Mouse (Mus musculus) embryonic facial prominence, embryonic 13.5 days (tissue): ENCODE measurements at regions not wholly inside any gene's neighbourhood (a gene's known extent, or its start where the extent isn't known, plus 50 kb on each side); places are given as distances from the start of the nearest gene placed in this dataset.
A peak's percentile ranks its signal among the peaks of the same experiment; 100 is the strongest.

Experiments
- ATAC-seq: fragments of 200-750 bp; cut with Nextera tagmentation; 2 replicates; pipeline ENCODE4 v1.8.0; 2017; ENCODE audit warnings: low read depth; ENCODE audit not compliant: insufficient number of reproducible peaks, insufficient read depth, low FRiP score, low TSS enrichment
- H3K27ac ChIP-seq: fragments of 300-500 bp; sonication (generic); 2 replicates; pipeline ENCODE4 v1.5.1; 2015; ENCODE audit warnings: moderate library complexity, mild to moderate bottlenecking, inconsistent platforms
- H3K27me3 ChIP-seq: fragments of 300-500 bp; sonication (generic); 2 replicates; pipeline ENCODE4 v1.6.1; 2015; ENCODE audit warnings: mild to moderate bottlenecking, inconsistent platforms
- H3K36me3 ChIP-seq: fragments of 300-500 bp; sonication (generic); 2 replicates; pipeline ENCODE4 v1.6.1; 2015; ENCODE audit warnings: mild to moderate bottlenecking, inconsistent platforms
- H3K4me1 ChIP-seq: fragments of 300-500 bp; sonication (generic); 2 replicates; pipeline ENCODE4 v1.6.1; 2015; ENCODE audit warnings: inconsistent platforms
- H3K4me2 ChIP-seq: fragments of 300-500 bp; sonication (generic); 2 replicates; pipeline ENCODE4 v1.6.1; 2015; ENCODE audit warnings: moderate library complexity, mild to moderate bottlenecking, inconsistent platforms
- H3K4me3 ChIP-seq: fragments of 300-500 bp; sonication (generic); 2 replicates; pipeline ENCODE4 v1.5.1; 2015; ENCODE audit warnings: mild to moderate bottlenecking, inconsistent platforms
- H3K9ac ChIP-seq: fragments of 300-500 bp; sonication (generic); 2 replicates; pipeline ENCODE4 v1.6.1; 2015; ENCODE audit warnings: mild to moderate bottlenecking, inconsistent platforms
- H3K9me3 ChIP-seq: fragments of 300-500 bp; sonication (generic); 2 replicates; pipeline ENCODE4 v1.6.1; 2016; ENCODE audit warnings: inconsistent platforms
- WGBS: fragments of 180-500 bp; shearing (Covaris S2); methylation state at CpG from one replicate; pipeline ENCODE4 v1.1.7; 2015; ENCODE audit warnings: mixed read lengths; 5-methylcytosine and 5-hydroxymethylcytosine counted together

DNA sequence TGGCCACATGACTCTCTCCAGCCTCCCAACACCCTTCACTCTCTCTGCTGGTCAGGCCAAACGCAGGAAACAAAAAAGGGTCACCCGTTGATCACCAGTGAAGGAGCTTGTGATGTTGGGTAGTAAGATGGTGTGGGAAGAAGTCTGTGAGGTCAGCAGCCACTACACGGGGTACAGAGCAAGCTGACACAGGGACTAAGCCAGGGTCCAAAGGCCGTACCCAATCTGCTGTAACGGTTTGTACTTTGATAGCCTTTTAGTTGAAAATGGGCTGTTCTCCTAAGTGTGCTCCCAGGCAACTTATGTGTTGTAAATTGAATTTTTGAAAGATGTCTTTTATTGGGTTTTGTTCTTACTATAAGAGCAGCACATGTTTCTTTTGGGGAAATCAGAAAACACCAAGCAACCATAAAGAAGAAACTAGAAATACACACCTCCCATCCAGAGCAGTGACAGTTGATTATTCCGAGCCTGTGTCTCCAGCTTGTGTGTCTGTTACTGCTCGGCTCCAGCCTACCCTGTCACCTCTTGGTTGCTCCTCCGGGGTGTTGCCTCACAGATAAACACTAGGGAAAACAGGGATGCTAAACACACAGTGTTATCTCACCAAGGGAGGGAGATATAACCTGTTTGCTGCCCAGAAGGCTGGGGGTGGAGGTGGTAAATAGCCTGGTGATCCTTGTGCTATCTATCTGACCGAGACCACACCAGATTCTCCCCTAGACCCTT is 158.4 kb upstream of the Usp24 start:
- Histone ChIP-seq H3K27me3 (no peaks in the 10 kb centered on the region), H3K9ac (no peak overlapping the region), H3K27ac (no peak overlapping the region), H3K4me3 (no peak overlapping the region), H3K9me3 (0 out of 2 replicates have a peak, but pooled peaks cover under 1% of the 10 kb centered on the region), H3K36me3 (no peaks in the 10 kb centered on the region), H3K4me1 (no peaks in the 10 kb centered on the region), H3K4me2 (no peak overlapping the region)
- no peak for ATAC-seq
- 88% methylated on average over 9 of the region's 9 CpGs for whole genome bisulfite sequencing

- Histone ChIP-seq H3K9me3 (no peaks in the 10 kb centered on the region), H3K4me3 (no peak overlapping the region), H3K9ac (no peak overlapping the region), H3K4me2 (no peak overlapping the region), H3K27ac (no peak overlapping the region), H3K4me1 (no peaks in the 10 kb centered on the region), H3K27me3 (no peaks in the 10 kb centered on the region), H3K36me3 (no peaks in the 10 kb centered on the region)
- 48% methylated on average over 2 of the region's 2 CpGs for WGBS
- ATAC-seq, result no peak
Measured at GRCm38 (mm10) chr4:106161592-106161991, 154.4 kb upstream of the Usp24 start.

DNA sequence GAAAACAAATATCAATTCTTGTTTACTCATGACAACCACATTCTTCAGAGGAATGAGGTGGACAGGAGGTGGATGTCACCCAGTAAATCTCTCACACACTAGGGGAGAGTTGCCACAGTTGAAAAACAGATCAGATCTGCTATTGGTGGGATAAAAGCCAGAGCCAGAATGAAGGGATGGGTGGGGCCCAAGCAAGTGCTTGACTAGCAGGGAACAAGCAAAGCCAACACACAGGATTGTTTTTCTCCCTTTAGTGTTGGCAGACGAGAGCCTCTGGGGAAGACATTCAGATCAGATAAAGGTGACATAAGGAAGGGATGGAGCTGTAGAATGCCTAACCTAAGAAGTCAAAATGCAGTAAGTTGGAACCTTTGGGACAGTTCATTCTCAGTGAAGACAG is 153.5 kb upstream of the Usp24 start:
- Histone ChIP-seq H3K36me3 (no peaks in the 10 kb centered on the region), H3K4me3 (no peak overlapping the region), H3K27me3 (no peaks in the 10 kb centered on the region), H3K4me1 (peaks cover 7% of the 10 kb centered on the region), H3K9me3 (no peaks in the 10 kb centered on the region), H3K4me2 (no peak overlapping the region), H3K9ac (no peak overlapping the region), H3K27ac (no peak overlapping the region)
- WGBS, result 52% methylated on average over 1 of the region's 1 CpGs
- no peak for ATAC-seq

GRCm38 (mm10) chr4:106163220-106163619 is 152.8 kb upstream of the Usp24 start:
- H3K27ac ChIP-seq, result no peak overlapping the region

GRCm38 (mm10) chr4:106167716-106168115 is 148.3 kb upstream of the Usp24 start:
- Histone ChIP-seq H3K36me3 (no peaks in the 10 kb centered on the region), H3K4me2 (no peak overlapping the region), H3K27ac (peak overlapping the region; percentile 44), H3K9me3 (no peaks in the 10 kb centered on the region), H3K4me1 (peaks cover 10% of the 10 kb centered on the region), H3K9ac (no peak overlapping the region), H3K27me3 (no peaks in the 10 kb centered on the region), H3K4me3 (no peak overlapping the region)
- 62% methylated on average over 4 of the region's 4 CpGs for WGBS
- ATAC-seq, result no peak

More at GRCm38 (mm10) chr4:106163220-106163619, 152.8 kb upstream of the Usp24 start:
- no peaks in the 10 kb centered on the region for H3K27me3 ChIP-seq
- no peaks in the 10 kb centered on the region for H3K36me3 ChIP-seq
- H3K4me2 ChIP-seq, result no peak overlapping the region
- no peak overlapping the region for H3K9ac ChIP-seq
- H3K9me3 ChIP-seq, result no peaks in the 10 kb centered on the region
- no peak overlapping the region for H3K4me3 ChIP-seq
- no peak for ATAC-seq
- peaks cover 10% of the 10 kb centered on the region for H3K4me1 ChIP-seq

DNA sequence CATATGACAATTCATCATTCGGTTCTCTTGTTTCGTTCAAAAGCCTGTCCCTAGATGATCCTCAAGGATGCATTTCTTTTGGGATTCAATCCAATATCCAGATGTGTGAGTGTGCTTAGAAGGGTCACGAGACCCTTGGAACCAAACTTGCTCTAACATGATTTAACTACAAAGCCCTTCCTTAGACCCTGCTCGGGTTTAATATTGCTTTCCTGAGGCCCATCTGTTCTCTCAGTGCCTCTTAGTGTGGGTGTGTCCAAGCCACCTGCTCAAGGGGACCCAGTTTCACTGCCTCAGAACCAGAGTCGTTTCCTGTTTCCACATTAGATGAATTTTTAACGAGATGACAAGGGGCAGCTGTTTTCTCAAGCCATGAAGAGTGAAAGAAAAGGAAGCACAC is 147.3 kb upstream of the Usp24 start:
- Histone ChIP-seq H3K36me3 (no peaks in the 10 kb centered on the region), H3K4me3 (no peak overlapping the region), H3K4me2 (no peak overlapping the region), H3K9ac (no peak overlapping the region), H3K27me3 (no peaks in the 10 kb centered on the region), H3K27ac (no peak overlapping the region), H3K9me3 (no peaks in the 10 kb centered on the region), H3K4me1 (peaks cover 10% of the 10 kb centered on the region)
- WGBS, result 43% methylated on average over 6 of the region's 6 CpGs
- no peak for ATAC-seq

GRCm38 (mm10) chr4:106169466-106169865 is 146.5 kb upstream of the Usp24 start:
- WGBS, result 95% methylated on average over 4 of the region's 4 CpGs
- Histone ChIP-seq H3K36me3 (no peaks in the 10 kb centered on the region), H3K9me3 (no peaks in the 10 kb centered on the region), H3K9ac (no peak overlapping the region), H3K4me2 (no peak overlapping the region), H3K27ac (no peak overlapping the region), H3K4me3 (no peak overlapping the region), H3K4me1 (peaks cover 10% of the 10 kb centered on the region), H3K27me3 (no peaks in the 10 kb centered on the region)
- ATAC-seq, result no peak

DNA sequence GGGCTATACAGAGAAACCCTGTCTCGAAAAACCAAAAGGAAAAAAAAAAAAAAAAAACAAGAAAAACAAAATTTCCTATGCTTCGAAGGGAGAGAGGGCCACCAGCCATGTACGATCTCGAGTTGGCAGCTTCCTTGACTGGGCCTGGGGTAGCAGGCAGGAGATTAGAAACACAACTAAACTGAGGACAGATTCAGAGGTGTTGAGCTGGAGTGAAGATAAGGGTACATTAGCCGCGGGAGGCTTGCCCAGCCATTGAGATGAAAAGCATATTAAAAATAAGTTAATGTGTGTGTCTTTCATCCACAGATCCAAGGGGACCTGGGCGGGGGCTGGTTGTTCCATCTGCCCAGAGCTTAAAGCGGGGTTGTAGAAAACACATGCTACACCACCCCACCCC is 145.3 kb upstream of the Usp24 start:
- H3K4me3 ChIP-seq, result no peak overlapping the region
- H3K9me3 ChIP-seq, result no peaks in the 10 kb centered on the region
- no peak for ATAC-seq
- no peaks in the 10 kb centered on the region for H3K27me3 ChIP-seq
- H3K9ac ChIP-seq, result no peak overlapping the region
- no peaks in the 10 kb centered on the region for H3K36me3 ChIP-seq
- H3K4me1 ChIP-seq, result peaks cover 12% of the 10 kb centered on the region
- 90% methylated on average over 8 of the region's 8 CpGs for WGBS
- H3K4me2 ChIP-seq, result no peak overlapping the region
- H3K27ac ChIP-seq, result no peak overlapping the region

DNA sequence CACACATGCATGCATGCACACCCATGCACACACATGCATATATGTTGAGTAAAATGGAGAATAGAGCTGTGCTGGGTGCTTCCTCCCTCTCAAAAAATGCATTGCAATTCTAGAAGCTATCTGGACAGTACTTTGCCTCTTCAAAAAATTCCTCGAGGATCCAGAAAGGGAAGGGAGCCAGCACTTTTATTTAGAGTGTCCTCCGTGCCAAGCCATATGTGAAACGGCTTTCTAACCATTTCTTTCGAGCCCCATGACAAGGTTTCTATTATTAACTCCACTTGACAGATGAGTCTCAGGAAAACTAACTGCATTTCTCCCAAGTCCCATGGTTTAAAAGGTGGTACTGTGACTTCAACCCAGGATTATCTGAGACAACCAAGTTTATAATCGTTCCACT is 140.7 kb upstream of the Usp24 start:
- no peak for ATAC-seq
- H3K27ac ChIP-seq, result no peak overlapping the region
- H3K9me3 ChIP-seq, result no peaks in the 10 kb centered on the region
- 59% methylated on average over 5 of the region's 5 CpGs for WGBS
- no peak overlapping the region for H3K9ac ChIP-seq
- H3K27me3 ChIP-seq, result no peaks in the 10 kb centered on the region
- H3K4me3 ChIP-seq, result no peak overlapping the region
- no peak overlapping the region for H3K4me2 ChIP-seq
- H3K36me3 ChIP-seq, result no peaks in the 10 kb centered on the region
- H3K4me1 ChIP-seq, result peaks cover 10% of the 10 kb centered on the region

- 53% methylated on average over 13 of the region's 13 CpGs for WGBS
- Histone ChIP-seq H3K27me3 (no peaks in the 10 kb centered on the region), H3K9me3 (no peaks in the 10 kb centered on the region; the same call in 1 of the 2 replicates), H3K4me2 (no peak overlapping the region), H3K4me3 (no peak overlapping the region), H3K36me3 (no peaks in the 10 kb centered on the region), H3K4me1 (peaks cover 21% of the 10 kb centered on the region), H3K9ac (no peak overlapping the region), H3K27ac (peak overlapping the region; percentile 53)
- no peak for ATAC-seq
Measured at GRCm38 (mm10) chr4:106185745-106186501, 130.1 kb upstream of the Usp24 start.

GRCm38 (mm10) chr4:106186684-106187083 is 129.3 kb upstream of the Usp24 start:
- no peak for ATAC-seq
- Histone ChIP-seq H3K27me3 (no peaks in the 10 kb centered on the region), H3K4me3 (no peak overlapping the region), H3K4me2 (no peak overlapping the region), H3K4me1 (peaks cover 21% of the 10 kb centered on the region), H3K9ac (no peak overlapping the region), H3K36me3 (no peaks in the 10 kb centered on the region), H3K27ac (peak overlapping the region; percentile 53; the same call in 1 of the 2 replicates), H3K9me3 (no peaks in the 10 kb centered on the region; the same call in 1 of the 2 replicates)
- WGBS, result 57% methylated on average over 7 of the region's 7 CpGs

DNA sequence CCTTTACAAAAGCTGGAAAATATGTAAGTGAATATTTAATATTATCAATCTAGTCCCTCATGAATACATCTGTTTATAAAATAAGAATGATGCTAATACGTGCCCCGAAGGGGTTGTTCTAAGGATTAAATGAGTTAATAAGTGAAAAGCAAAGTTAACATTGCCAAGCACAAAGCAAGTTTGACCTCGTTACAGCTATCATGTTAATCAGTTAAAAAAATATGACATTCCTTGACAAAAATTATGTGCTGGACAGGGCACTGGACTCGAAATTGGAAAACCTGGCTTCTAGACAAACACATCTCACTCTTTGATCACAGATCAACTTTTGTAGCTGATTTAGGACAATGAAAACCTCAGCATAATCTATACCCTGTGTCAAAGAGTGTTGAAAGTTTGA is 125.8 kb upstream of the Usp24 start:
- 68% methylated on average over 4 of the region's 4 CpGs for WGBS
- Histone ChIP-seq H3K27ac (no peak overlapping the region), H3K4me2 (no peak overlapping the region), H3K9me3 (no peaks in the 10 kb centered on the region), H3K4me3 (no peak overlapping the region), H3K27me3 (no peaks in the 10 kb centered on the region), H3K36me3 (no peaks in the 10 kb centered on the region), H3K9ac (no peak overlapping the region), H3K4me1 (peaks cover 16% of the 10 kb centered on the region)
- no peak for ATAC-seq
